Mouse (Mus musculus): Measurements from ENCODE around the gene Acaa1b. TPM values are rescaled to one million over a fixed set of nuclear protein-coding genes. Genes with fewer than 3 reads are reported as not detected.

Gene Acaa1b
- 10.2 and 16.1 TPM in 2 replicates for polyA plus RNA-seq (2012; rRNA removed)

- H3K36me3 ChIP-seq (ENCODE audit: control insufficient read depth, insufficient read depth, low read length), result no peaks in the 10 kb centered on the region
- no peak within 1 kb of the TSS for H3K4me3 ChIP-seq (ENCODE audit: control insufficient read depth, insufficient read depth, low read length)
- H3K27ac ChIP-seq (ENCODE audit: control insufficient read depth, insufficient read depth, low read length), result no peak within 1 kb of the TSS
- DNase-seq, result peak; percentile 48
- peaks cover 3% of the 10 kb centered on the region; the same call in 1 of the 2 replicates for H3K27me3 ChIP-seq (ENCODE audit: control insufficient read depth, insufficient read depth, low read length)
- H3K4me1 ChIP-seq (replicated peaks; ENCODE audit: control insufficient read depth, insufficient read depth, low read length), result no peaks in the 10 kb centered on the region
- no peak for TF ChIP-seq CTCF (IDR thresholded peaks at IDR 0.05; ENCODE audit: borderline replicate concordance, control insufficient read depth, extremely low read depth, insufficient read depth, low read length, poor library complexity)
- no peak for TF ChIP-seq POLR2A (IDR thresholded peaks at IDR 0.05; ENCODE audit: control insufficient read depth, extremely low read depth, insufficient read depth, low read length, poor library complexity)
- 4% methylated on average over 65 of the region's 65 CpGs for WGBS
Observed at GRCm38 (mm10) chr9:119156278-119157201, at the start of gene Acaa1b. TSS of gene Acaa1b (minus strand) at chr9:119157093.

GRCm38 (mm10) chr9:119206666-119207065, 49.8 kb upstream of the Acaa1b start:
- no peak overlapping the region for H3K27ac ChIP-seq (ENCODE audit: control insufficient read depth, insufficient read depth, low read length)
- 76% methylated on average over 2 of the region's 2 CpGs for WGBS
- H3K27me3 ChIP-seq (ENCODE audit: control insufficient read depth, insufficient read depth, low read length), result no peaks in the 10 kb centered on the region
- H3K36me3 ChIP-seq (ENCODE audit: control insufficient read depth, insufficient read depth, low read length), result no peaks in the 10 kb centered on the region
- TF ChIP-seq CTCF (IDR thresholded peaks at IDR 0.05; ENCODE audit: borderline replicate concordance, control insufficient read depth, extremely low read depth, insufficient read depth, low read length, poor library complexity) (no peak), POLR2A (IDR thresholded peaks at IDR 0.05; ENCODE audit: control insufficient read depth, extremely low read depth, insufficient read depth, low read length, poor library complexity) (no peak)
- DNase-seq, result no peak
- no peaks in the 10 kb centered on the region for H3K4me1 ChIP-seq (replicated peaks; ENCODE audit: control insufficient read depth, insufficient read depth, low read length)
- no peak overlapping the region for H3K4me3 ChIP-seq (ENCODE audit: control insufficient read depth, insufficient read depth, low read length)

- H3K27ac ChIP-seq (ENCODE audit: control insufficient read depth, insufficient read depth, low read length), result no peak overlapping the region
- WGBS, result 90% methylated on average over 5 of the region's 5 CpGs
- no peaks in the 10 kb centered on the region for H3K4me1 ChIP-seq (replicated peaks; ENCODE audit: control insufficient read depth, insufficient read depth, low read length)
- no peaks in the 10 kb centered on the region for H3K36me3 ChIP-seq (ENCODE audit: control insufficient read depth, insufficient read depth, low read length)
- TF ChIP-seq CTCF (IDR thresholded peaks at IDR 0.05; ENCODE audit: borderline replicate concordance, control insufficient read depth, extremely low read depth, insufficient read depth, low read length, poor library complexity) (no peak), POLR2A (IDR thresholded peaks at IDR 0.05; ENCODE audit: control insufficient read depth, extremely low read depth, insufficient read depth, low read length, poor library complexity) (no peak)
- H3K27me3 ChIP-seq (ENCODE audit: control insufficient read depth, insufficient read depth, low read length), result no peaks in the 10 kb centered on the region
- no peak for DNase-seq
- H3K4me3 ChIP-seq (ENCODE audit: control insufficient read depth, insufficient read depth, low read length), result no peak overlapping the region
Observed at GRCm38 (mm10) chr9:119205756-119206155, 48.9 kb upstream of the Acaa1b start.

- Histone ChIP-seq H3K27ac (ENCODE audit: control insufficient read depth, insufficient read depth, low read length) (no peak overlapping the region), H3K4me1 (replicated peaks; ENCODE audit: control insufficient read depth, insufficient read depth, low read length) (no peaks in the 10 kb centered on the region), H3K4me3 (ENCODE audit: control insufficient read depth, insufficient read depth, low read length) (no peak overlapping the region), H3K36me3 (ENCODE audit: control insufficient read depth, insufficient read depth, low read length) (no peaks in the 10 kb centered on the region), H3K27me3 (ENCODE audit: control insufficient read depth, insufficient read depth, low read length) (no peaks in the 10 kb centered on the region)
- 93% methylated on average over 9 of the region's 9 CpGs for WGBS
- DNase-seq, result no peak
- no peak for TF ChIP-seq POLR2A (IDR thresholded peaks at IDR 0.05; ENCODE audit: control insufficient read depth, extremely low read depth, insufficient read depth, low read length, poor library complexity)
- no peak for TF ChIP-seq CTCF (IDR thresholded peaks at IDR 0.05; ENCODE audit: borderline replicate concordance, control insufficient read depth, extremely low read depth, insufficient read depth, low read length, poor library complexity)
Observed at GRCm38 (mm10) chr9:119203617-119204016, 46.7 kb upstream of the Acaa1b start.

- WGBS, result 86% methylated on average over 5 of the region's 5 CpGs
Observed at GRCm38 (mm10) chr9:119201653-119202052, 44.8 kb upstream of the Acaa1b start.

GRCm38 (mm10) chr9:119199151-119199861, 42.4 kb upstream of the Acaa1b start:
- Histone ChIP-seq H3K27me3 (ENCODE audit: control insufficient read depth, insufficient read depth, low read length) (no peaks in the 10 kb centered on the region), H3K4me3 (ENCODE audit: control insufficient read depth, insufficient read depth, low read length) (no peak overlapping the region), H3K4me1 (replicated peaks; ENCODE audit: control insufficient read depth, insufficient read depth, low read length) (no peaks in the 10 kb centered on the region), H3K36me3 (ENCODE audit: control insufficient read depth, insufficient read depth, low read length) (no peaks in the 10 kb centered on the region), H3K27ac (ENCODE audit: control insufficient read depth, insufficient read depth, low read length) (no peak overlapping the region)
- TF ChIP-seq POLR2A (IDR thresholded peaks at IDR 0.05; ENCODE audit: control insufficient read depth, extremely low read depth, insufficient read depth, low read length, poor library complexity) (no peak), CTCF (IDR thresholded peaks at IDR 0.05; ENCODE audit: borderline replicate concordance, control insufficient read depth, extremely low read depth, insufficient read depth, low read length, poor library complexity) (no peak)
- no peak for DNase-seq
- 90% methylated on average over 10 of the region's 10 CpGs for whole genome bisulfite sequencing

More at GRCm38 (mm10) chr9:119201653-119202052, 44.8 kb upstream of the Acaa1b start:
- no peak for DNase-seq
- Histone ChIP-seq H3K27me3 (ENCODE audit: control insufficient read depth, insufficient read depth, low read length) (no peaks in the 10 kb centered on the region), H3K4me3 (ENCODE audit: control insufficient read depth, insufficient read depth, low read length) (no peak overlapping the region), H3K36me3 (ENCODE audit: control insufficient read depth, insufficient read depth, low read length) (no peaks in the 10 kb centered on the region), H3K4me1 (replicated peaks; ENCODE audit: control insufficient read depth, insufficient read depth, low read length) (no peaks in the 10 kb centered on the region), H3K27ac (ENCODE audit: control insufficient read depth, insufficient read depth, low read length) (no peak overlapping the region)
- TF ChIP-seq POLR2A (IDR thresholded peaks at IDR 0.05; ENCODE audit: control insufficient read depth, extremely low read depth, insufficient read depth, low read length, poor library complexity) (no peak), CTCF (IDR thresholded peaks at IDR 0.05; ENCODE audit: borderline replicate concordance, control insufficient read depth, extremely low read depth, insufficient read depth, low read length, poor library complexity) (no peak)
